Mouse (Mus musculus): ENCODE results near the gene Ube2e3.
A peak's percentile ranks its signal among the peaks of the same experiment; 100 is the strongest.

DNA sequence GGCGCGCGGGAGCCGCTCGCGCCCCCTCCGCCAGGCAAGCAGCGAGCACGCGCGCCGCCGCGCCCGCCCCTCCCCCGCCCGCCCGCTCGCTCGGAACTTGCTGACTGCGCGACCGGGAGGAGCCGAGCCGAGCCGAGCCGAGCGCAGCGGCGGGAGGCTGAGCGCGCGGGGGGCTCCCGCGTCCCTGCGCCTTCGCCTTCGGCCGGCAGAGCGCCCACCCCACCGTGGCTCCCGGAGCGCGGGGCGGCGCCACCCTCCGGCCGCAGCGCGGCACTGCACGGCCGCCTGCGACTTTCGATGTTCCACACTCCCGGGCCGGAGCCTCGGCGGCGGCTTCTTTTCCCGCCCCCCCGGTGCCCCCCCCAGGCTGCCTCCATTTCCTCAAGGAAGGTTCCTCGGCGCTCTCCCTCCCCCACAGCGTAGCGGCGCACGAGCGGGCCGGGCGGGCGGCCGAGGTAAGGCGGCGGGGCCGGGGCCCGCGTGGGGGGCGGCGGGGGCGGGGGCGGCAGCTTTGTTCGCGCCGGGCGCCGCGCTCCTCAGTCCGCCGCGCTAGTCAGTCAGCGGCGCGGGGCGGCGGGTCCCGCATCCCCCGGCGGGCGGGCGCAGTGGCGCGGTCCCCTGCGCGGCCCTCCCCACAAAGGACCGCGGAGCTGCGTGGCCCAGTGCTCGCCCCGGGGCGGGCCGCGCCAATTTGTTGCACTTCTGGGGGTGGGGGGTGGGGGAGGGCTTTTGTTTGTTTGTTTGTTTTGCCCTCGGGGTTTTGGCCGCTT lies 1.2 kb downstream of the Ube2e3 start:
- TF ChIP-seq CTCF (IDR thresholded peaks at IDR 0.05; ENCODE audit: extremely low read depth, insufficient read depth, insufficient read length, insufficient replicate concordance), result peak; percentile 58; the same call in 1 of the 2 replicates
- no peak for TF ChIP-seq POLR2A (IDR thresholded peaks at IDR 0.05; ENCODE audit: low read depth, low read length)
